Comparison of ENCODE assay signal across 8 mouse cellular contexts in genomic region chr13:21786899-21787629, GRCm38 (mm10). TPM values are rescaled to one million over a fixed set of nuclear protein-coding genes. Genes with fewer than 3 reads are reported as not detected.
A peak's percentile ranks its signal among the peaks of the same experiment; 100 is the strongest.
DNase-seq lines count a peak whose midpoint lies in the region; ATAC-seq and TF ChIP-seq lines count a peak whose summit lies in the region.
"Not testable (repeated sequence)": the region's sequence is repeated elsewhere in the genome, so short reads cannot be mapped to it uniquely, and the experiment has no call there.

Gene Hist1h2an, minus strand, starts transcription at chr13:21787218.
Gene Hist1h2bp, plus strand, starts transcription at chr13:21787461.

- H3K9ac ChIP-seq in embryonic facial prominence, embryonic 14.5 days (ENCODE audit: low read depth, low read length): peak within 1 kb of the TSS; percentile 63
- peak within 1 kb of the TSS; percentile 61; the same call in 1 of the 2 replicates for H3K9ac ChIP-seq in heart, adult 2 months (ENCODE audit: low read depth, low read length)
- peak within 1 kb of the TSS; percentile 67 for H3K9ac ChIP-seq in limb, embryonic 13.5 days
- H3K9ac ChIP-seq in midbrain, embryonic 16.5 days (ENCODE audit: low read depth, low read length): peak within 1 kb of the TSS; percentile 60; the same call in 1 of the 2 replicates

- H3K4me3 ChIP-seq in embryonic facial prominence, embryonic 14.5 days (ENCODE audit: low read depth, low read length): peak within 1 kb of the TSS; percentile 36
- H3K4me3 ChIP-seq in heart, adult 2 months: peak within 1 kb of the TSS; percentile 29
- peak within 1 kb of the TSS; percentile 43 for H3K4me3 ChIP-seq in limb, embryonic 13.5 days
- peak within 1 kb of the TSS; percentile 37 for H3K4me3 ChIP-seq in midbrain, embryonic 16.5 days (ENCODE audit: low read depth, low read length)

- H3K27ac ChIP-seq in embryonic facial prominence, embryonic 14.5 days (replicated peaks; ENCODE audit: low read depth, low read length): peak within 1 kb of the TSS; percentile 90
- not testable (repeated sequence) for H3K27ac ChIP-seq in heart, adult 2 months
- H3K27ac ChIP-seq in limb, embryonic 13.5 days: peak within 1 kb of the TSS; percentile 85
- peak within 1 kb of the TSS; percentile 70 for H3K27ac ChIP-seq in midbrain, embryonic 16.5 days (ENCODE audit: low read length)

- H3K79me2 ChIP-seq in heart, adult 2 months (replicated peaks; ENCODE audit: control insufficient read depth, insufficient read depth, low read length): not testable (repeated sequence)

- H3K9me3 ChIP-seq in embryonic facial prominence, embryonic 14.5 days (ENCODE audit: control insufficient read depth, low read length); limb, embryonic 13.5 days; midbrain, embryonic 16.5 days (replicated peaks; ENCODE audit: control insufficient read depth, low read length, poor library complexity, severe bottlenecking): not testable (repeated sequence)

- under 1% methylated on average over 34 of the region's 63 CpGs for WGBS in embryonic facial prominence, embryonic 14.5 days
- under 1% methylated on average over 42 of the region's 63 CpGs for WGBS in heart, adult 2 months
- WGBS in limb, embryonic 13.5 days: under 1% methylated on average over 42 of the region's 63 CpGs
- under 1% methylated on average over 35 of the region's 63 CpGs for WGBS in midbrain, embryonic 16.5 days

- peak; percentile 93 for ATAC-seq in embryonic facial prominence, embryonic 14.5 days (ENCODE audit: low read depth)
- peak; percentile 95 for ATAC-seq in limb, embryonic 13.5 days (ENCODE audit: low FRiP score, low read depth)
- ATAC-seq in midbrain, embryonic 16.5 days: peak; percentile 96

- intact Hi-C loops in heart, adult 2 months (cut with DNase I): loop anchor here (2.0 to 10.0 kb wide), 2 partner anchors 34 to 1798 kb away; partner anchors contain the start of genes Hist1h2ak and Hist1h4d

- peak; percentile 13; the same call in 1 of the 2 replicates for TF ChIP-seq CTCF in heart, adult 2 months (IDR thresholded peaks at IDR 0.05)

- peak within 1 kb of the TSS; percentile 56 for H3K4me2 ChIP-seq in embryonic facial prominence, embryonic 14.5 days (ENCODE audit: low read depth, low read length)
- peak within 1 kb of the TSS; percentile 65 for H3K4me2 ChIP-seq in limb, embryonic 13.5 days (replicated peaks)
- peak within 1 kb of the TSS; percentile 64 for H3K4me2 ChIP-seq in midbrain, embryonic 16.5 days (ENCODE audit: low read length)

- TF ChIP-seq POLR2A in heart, adult 2 months (IDR thresholded peaks at IDR 0.05; ENCODE audit: insufficient read depth, low read depth, low read length): peak; percentile 75; the same call in 1 of the 2 replicates

- H3K36me3 ChIP-seq in embryonic facial prominence, embryonic 14.5 days (ENCODE audit: control insufficient read depth, insufficient read depth, low read length); heart, adult 2 months (ENCODE audit: control insufficient read depth, insufficient read depth, low read length); limb, embryonic 13.5 days; midbrain, embryonic 16.5 days (ENCODE audit: control insufficient read depth, insufficient read depth, low read length): not testable (repeated sequence)

- H3K4me1 ChIP-seq in embryonic facial prominence, embryonic 14.5 days (ENCODE audit: control insufficient read depth, insufficient read depth, low read length): peaks cover 38% of the 10 kb centered on the region
- not testable (repeated sequence) for H3K4me1 ChIP-seq in heart, adult 2 months (ENCODE audit: control insufficient read depth, insufficient read depth, low read length)
- H3K4me1 ChIP-seq in limb, embryonic 13.5 days: peaks cover 40% of the 10 kb centered on the region
- H3K4me1 ChIP-seq in midbrain, embryonic 16.5 days (ENCODE audit: control insufficient read depth, insufficient read depth, low read length): peaks cover 25% of the 10 kb centered on the region

- DNase-seq in 3134 (ENCODE audit: extremely low read depth, insufficient read length, low spot score): peak; percentile 92
- DNase-seq in adrenal gland, postnatal 4 days (ENCODE audit: low spot score in 2 of 2): peak; percentile 33 to 69
- DNase-seq in embryonic facial prominence, embryonic 14.5 days (ENCODE audit: low spot score): peak; percentile 99
- peak; percentile 81 to 90 for DNase-seq in heart, adult 2 months
- DNase-seq in kidney, adult 8-10 months: peak; percentile 71 to 84
- peak; percentile 84 to 88 for DNase-seq in spleen, postnatal 10 days (ENCODE audit: low spot score in 2 of 2)

- TF ChIP-seq EP300 in heart, adult 2 months (IDR thresholded peaks at IDR 0.05; ENCODE audit: insufficient read depth, low read depth, low read length): not testable (repeated sequence)

- H3K27me3 ChIP-seq in embryonic facial prominence, embryonic 14.5 days (replicated peaks; ENCODE audit: control insufficient read depth, insufficient read depth, low read length); heart, adult 2 months (ENCODE audit: control insufficient read depth, insufficient read depth, low read length); limb, embryonic 13.5 days; midbrain, embryonic 16.5 days (ENCODE audit: control insufficient read depth, insufficient read depth, low read depth, low read length): not testable (repeated sequence)

RNA-seq across cellular contexts. Expression of gene Hist1h2an, which starts in this region (rescaled TPM):
- total RNA-seq in adrenal gland, postnatal 4 days (2021): 100 to 1,000 TPM; 122 to 129 TPM
- 6.0 and 6.4 TPM in 2 replicates for polyA plus RNA-seq in embryonic facial prominence, embryonic 14.5 days (2014; fragmentation: Nextera tagmentation; extraction: Ambion mirVana)
- not detected for total RNA-seq in heart, adult 2 months (2021)
- not detected in 2 replicates for polyA plus RNA-seq in heart, adult 2 months (2012; rRNA removed)
- polyA plus RNA-seq in limb, embryonic 13.5 days (2015; fragmentation: Nextera tagmentation; extraction: Ambion mirVana): 6.8 and 17.0 TPM in 2 replicates
- not detected in 2 replicates for polyA plus RNA-seq in midbrain, embryonic 16.5 days (2015; fragmentation: Nextera tagmentation; extraction: Ambion mirVana)

RNA-seq across cellular contexts. Expression of gene Hist1h2bp, which starts in this region (rescaled TPM):
- total RNA-seq in adrenal gland, postnatal 4 days (2021): 100 to 1,000 TPM; 192 to 223 TPM
- 0.56 and 0.61 TPM in 2 replicates for polyA plus RNA-seq in embryonic facial prominence, embryonic 14.5 days (2014; fragmentation: Nextera tagmentation; extraction: Ambion mirVana)
- total RNA-seq in heart, adult 2 months (2021): 1 to 10 TPM; 1.9 to 2.3 TPM
- not detected in 2 replicates for polyA plus RNA-seq in heart, adult 2 months (2012; rRNA removed)
- polyA plus RNA-seq in limb, embryonic 13.5 days (2015; fragmentation: Nextera tagmentation; extraction: Ambion mirVana): 3.3 TPM in 2 replicates
- polyA plus RNA-seq in midbrain, embryonic 16.5 days (2015; fragmentation: Nextera tagmentation; extraction: Ambion mirVana): 0.72 TPM in 1 of 2 replicates, not detected in the other

Comparison
In these comparisons a context has a peak if more than half of its experiments do, and no peak if none do; other contexts are left out.
1. RNA of gene Hist1h2an (total RNA-seq): 122 to 129 TPM in adrenal gland, postnatal 4 days; not detected in heart, adult 2 months; every median in the first group is over 100 times any median in the second.
2. RNA of gene Hist1h2bp (total RNA-seq): 192 to 223 TPM in adrenal gland, postnatal 4 days; 1.9 to 2.3 TPM in heart, adult 2 months; every median in the first group is over 10 times any median in the second.
3. Peak in ATAC-seq, H3K4me3 ChIP-seq, H3K27ac ChIP-seq, H3K9ac ChIP-seq and H3K4me2 ChIP-seq in midbrain, embryonic 16.5 days; RNA of the genes that start here not detected or under 1 TPM.
4. Peak in every context shown above with its lines, with median percentiles within 50 percentile points of each other: DNase-seq, ATAC-seq, H3K4me2 ChIP-seq, H3K4me3 ChIP-seq and H3K9ac ChIP-seq.